Mouse (Mus musculus) liver, embryonic 16.5 days (tissue): ENCODE measurements around the gene Nfe2l2. TPM values are rescaled to one million over a fixed set of nuclear protein-coding genes. Genes with fewer than 3 reads are reported as not detected.

Experiments used
- ATAC-seq: fragments of 200-750 bp; cut with Nextera tagmentation; 2 replicates; pipeline ENCODE4 v1.8.0; 2017; ENCODE audit warnings: low read depth, mild to moderate bottlenecking, moderate number of reproducible peaks, moderate library complexity
- H3K27ac ChIP-seq: fragments of 300-500 bp; sonication (generic); 2 replicates; pipeline ENCODE4 v1.5.1; 2014; ENCODE audit warnings: mild to moderate bottlenecking, low read length
- H3K27me3 ChIP-seq: fragments of 300-500 bp; sonication (generic); 2 replicates; pipeline ENCODE4 v1.6.1; 2014; ENCODE audit warnings: low read depth, low read length, mixed read lengths; ENCODE audit not compliant: control insufficient read depth, insufficient read depth
- H3K36me3 ChIP-seq: fragments of 300-500 bp; sonication (generic); 2 replicates; pipeline ENCODE4 v1.6.1; 2014; ENCODE audit warnings: mild to moderate bottlenecking; ENCODE audit not compliant: control insufficient read depth, insufficient read depth
- H3K4me1 ChIP-seq: fragments of 300-500 bp; sonication (generic); 2 replicates; pipeline ENCODE4 v1.6.1; 2014; ENCODE audit warnings: low read depth, low read length, mixed read lengths; ENCODE audit not compliant: control insufficient read depth
- H3K4me2 ChIP-seq: fragments of 300-500 bp; sonication (generic); 2 replicates; pipeline ENCODE4 v1.6.1; 2014; ENCODE audit warnings: low read depth, low read length, mixed read lengths
- H3K4me3 ChIP-seq: fragments of 300-500 bp; sonication (generic); 2 replicates; pipeline ENCODE4 v1.5.1; 2014; ENCODE audit warnings: low read depth, mild to moderate bottlenecking, low read length
- H3K9ac ChIP-seq: fragments of 300-500 bp; sonication (generic); 2 replicates; pipeline ENCODE4 v1.6.1; 2014; ENCODE audit warnings: low read depth, low read length
- H3K9me3 ChIP-seq: fragments of 300-500 bp; sonication (generic); replicated peaks from 2 replicates; pipeline ENCODE4 v1.6.1; 2016; ENCODE audit warnings: low read length; ENCODE audit not compliant: control insufficient read depth
- WGBS: fragments of 180-500 bp; shearing (Covaris S2); extraction: QIAGEN DNeasy Blood & Tissue Kit; methylation state at CpG from one replicate; pipeline ENCODE4 v1.1.7; 2014; ENCODE audit not compliant: insufficient replicate concordance; 5-methylcytosine and 5-hydroxymethylcytosine counted together
- microRNA-seq: library from miRNA; unstranded; fragments of <30 nt; microRNA quantifications from one replicate; pipeline ENCODE4, GENCODE M21; 2016
- polyA plus RNA-seq: library from polyadenylated mRNA; unstranded; fragments of >200 nt; fragmentation: Nextera tagmentation; extraction: Ambion mirVana; gene quantifications from 2 replicates; pipeline ENCODE4 v1.2.1, GENCODE M21; 2015

The Nfe2l2 gene
- polyA plus RNA-seq, 1 experiment from 2014 or later: 41.3 TPM

DNA sequence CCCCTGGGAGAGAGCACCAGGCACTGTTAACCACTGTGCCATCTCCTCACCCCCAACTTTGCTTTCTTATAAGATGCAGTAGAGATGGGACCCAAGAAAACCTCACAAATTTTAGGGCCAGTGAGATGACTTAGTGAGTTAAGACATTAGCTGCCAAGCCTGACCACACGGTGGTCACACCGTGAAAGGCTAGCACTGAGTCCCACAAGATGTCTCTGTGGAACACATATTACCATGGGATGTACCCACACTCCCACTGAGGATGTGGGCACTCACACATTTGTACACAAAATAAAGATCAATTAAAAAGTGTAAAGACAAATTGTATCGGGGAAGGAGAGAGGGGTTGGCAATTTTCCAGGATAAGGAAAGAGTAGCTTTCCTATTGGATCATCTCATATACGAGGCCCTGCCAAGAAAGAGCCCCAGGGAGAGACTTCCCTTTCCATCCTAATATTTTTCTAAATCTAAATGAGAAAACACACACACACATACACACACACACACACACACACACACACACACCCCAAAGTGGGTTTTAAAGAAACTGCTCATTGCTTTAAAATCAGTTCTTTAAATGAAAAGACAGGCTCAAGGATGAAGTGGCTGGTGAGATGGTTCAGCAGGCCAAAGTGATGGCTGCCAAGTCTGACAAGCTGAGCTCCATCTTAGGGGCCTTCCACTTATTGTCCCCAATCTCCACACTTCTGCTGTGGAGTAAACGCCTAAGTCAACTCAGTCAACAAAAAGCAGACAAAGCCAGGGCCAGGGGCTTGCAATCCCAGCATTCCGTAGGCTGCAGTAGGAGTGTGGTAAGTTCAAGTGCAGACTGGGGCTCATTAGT, 77.6 kb downstream of the Nfe2l2 start:
- H3K27me3 ChIP-seq: no peaks in the 10 kb centered on the region; the same call in 1 of the 2 replicates
- H3K4me1 ChIP-seq: no peaks in the 10 kb centered on the region
- no peaks in the 10 kb centered on the region for H3K36me3 ChIP-seq
- 69% methylated on average over 6 of the region's 6 CpGs for WGBS
- H3K27ac ChIP-seq: no peak overlapping the region
- H3K4me3 ChIP-seq: no peak overlapping the region
- no peak for ATAC-seq
- no peak overlapping the region for H3K4me2 ChIP-seq
- no peak overlapping the region for H3K9ac ChIP-seq
- H3K9me3 ChIP-seq: no peaks in the 10 kb centered on the region

Small RNA genes within 50 kb of the gene (microRNA-seq; reads per million reads assigned to microRNA genes)
- gene Gm24574: not detected

Other genes with a start within 250 kb of the Nfe2l2 start
- 94.3 and 105 TPM in 2 replicates for gene Hnrnpa3, start 45.4 kb downstream of the Nfe2l2 start, polyA plus RNA-seq
- gene Agps, start 127.5 kb upstream of the Nfe2l2 start, polyA plus RNA-seq: 10.9 and 11.2 TPM in 2 replicates
- 1.2 TPM in 2 replicates for gene Ttc30b, start 233.9 kb upstream of the Nfe2l2 start, polyA plus RNA-seq